ENCODE assay signal across 36 mouse cellular contexts in genomic region chr15:103542526-103542925, GRCm38 (mm10). TPM values are rescaled to one million over a fixed set of nuclear protein-coding genes. Genes with fewer than 3 reads are reported as not detected.
A peak's percentile ranks its signal among the peaks of the same experiment; 100 is the strongest.
DNase-seq lines count a peak whose midpoint lies in the region; ATAC-seq lines count a peak whose summit lies in the region.
"Had no signal": no experiment of that assay in that cellular context is flagged by ENCODE, and none has a peak within 500 bp of the region (broad histone marks: within the 10 kb centered on the region; RNA-seq: fewer than 3 reads in every experiment).

No protein-coding gene starts in this region.

- no peak overlapping the region for H3K9ac ChIP-seq in kidney, embryonic 16.5 days (replicated peaks; ENCODE audit: low read length)
- H3K9ac ChIP-seq: embryonic facial prominence, embryonic 13.5 days; heart, embryonic 13.5 days; hindbrain, embryonic 15.5 days; liver, embryonic 14.5 days; midbrain, embryonic 15.5 days had no signal

- no peak for ATAC-seq in kidney, embryonic 16.5 days (ENCODE audit: low FRiP score, low TSS enrichment)
- ATAC-seq in monocyte, adult 5-6 weeks (replicated peaks; ENCODE audit: insufficient number of reproducible peaks, low FRiP score, low TSS enrichment, poor library complexity, severe bottlenecking), result no peak
- ATAC-seq: forebrain, embryonic 16.5 days; inflammation-experienced regulatory T-cells, adult 6 months; midbrain, embryonic 15.5 days had no signal

- DNase-seq in kidney, adult 11 months, result peak; percentile 87
- peak; percentile 15 for DNase-seq in testis, postnatal 10 days (ENCODE audit: low spot score)
- DNase-seq in testis, postnatal 14 days (ENCODE audit: low spot score), result no peak
- DNase-seq in kidney, postnatal 10 days, result peak; percentile 44
- DNase-seq in spleen, postnatal 10 days (ENCODE audit: low spot score in 2 of 2), result no peak
- DNase-seq: adrenal gland, postnatal 25 days; cerebellum, adult 11-12 months; cerebellum, adult 9-11 months; embryo, embryonic 11 days; gastrocnemius, adult 2 months; gastrocnemius, postnatal 36 days; heart, postnatal 10 days; liver; lung, adult 2 months; lung, postnatal 10 days; spleen, adult 18-20 months had no signal

- no peak overlapping the region for H3K27ac ChIP-seq in kidney, embryonic 16.5 days (ENCODE audit: low read length)
- H3K27ac ChIP-seq: embryonic facial prominence, embryonic 13.5 days; forebrain, embryonic 10.5 days; gastrocnemius, adult 2 months; heart, adult 2 months; heart, embryonic 13.5 days; hindbrain, embryonic 15.5 days; liver, embryonic 14.5 days; macrophage; midbrain, embryonic 15.5 days had no signal

- no peak overlapping the region for H3K4me2 ChIP-seq in kidney, embryonic 16.5 days (replicated peaks; ENCODE audit: low read depth, low read length)
- H3K4me2 ChIP-seq: embryonic facial prominence, embryonic 13.5 days; heart, embryonic 13.5 days; hindbrain, embryonic 15.5 days; midbrain, embryonic 15.5 days had no signal

- peaks cover 12% of the 10 kb centered on the region for H3K27me3 ChIP-seq in kidney, embryonic 16.5 days (ENCODE audit: insufficient read depth, low read length)
- H3K27me3 ChIP-seq: hindbrain, embryonic 15.5 days had no signal

- H3K4me3 ChIP-seq in kidney, embryonic 16.5 days (ENCODE audit: low read length), result no peak overlapping the region
- H3K4me3 ChIP-seq: embryonic facial prominence, embryonic 13.5 days; forebrain, embryonic 10.5 days; gastrocnemius, adult 2 months; heart, adult 2 months; heart, embryonic 13.5 days; hindbrain, embryonic 15.5 days; midbrain, embryonic 15.5 days had no signal

- peaks cover 19% of the 10 kb centered on the region for H3K4me1 ChIP-seq in kidney, embryonic 16.5 days (ENCODE audit: insufficient read depth, low read length)

- H3K9me3 ChIP-seq in kidney, embryonic 16.5 days (ENCODE audit: low read length), result no peaks in the 10 kb centered on the region
- H3K9me3 ChIP-seq: embryonic facial prominence, embryonic 13.5 days; forebrain, embryonic 10.5 days; heart, embryonic 13.5 days; hindbrain, embryonic 15.5 days; midbrain, embryonic 15.5 days had no signal

- H3K36me3 ChIP-seq in kidney, embryonic 16.5 days (ENCODE audit: insufficient read depth, low read length), result no peaks in the 10 kb centered on the region
- H3K36me3 ChIP-seq: embryonic facial prominence, embryonic 13.5 days; forebrain, embryonic 10.5 days; heart, embryonic 13.5 days; hindbrain, embryonic 15.5 days; midbrain, embryonic 15.5 days had no signal

RNA-seq across cellular contexts. Expression of gene Ppp1r1a, which starts 4.7 kb away (rescaled TPM):
- 22.8 and 23.5 TPM in 2 replicates for polyA plus RNA-seq in kidney, embryonic 16.5 days (2015; fragmentation: Nextera tagmentation; extraction: Ambion mirVana)
- not detected in 3 replicates for total RNA-seq in monocyte, adult 5-6 weeks (2017)
- total RNA-seq: hematopoietic stem cell, adult 5-6 weeks; megakaryocyte-erythroid progenitor cell, adult 5-6 weeks; MEL; neutrophil, adult 5-6 weeks had no signal

RNA-seq across cellular contexts. Expression of gene Glycam1, which starts 22.4 kb away (rescaled TPM):
- not detected in 2 replicates for polyA plus RNA-seq in kidney, embryonic 16.5 days (2015; fragmentation: Nextera tagmentation; extraction: Ambion mirVana)
- total RNA-seq in monocyte, adult 5-6 weeks (2017), result not detected in 3 replicates
- total RNA-seq: adrenal gland, adult 18-20 months; adrenal gland, postnatal 25 days; gastrocnemius, adult 2 months; gastrocnemius, postnatal 36 days; heart, adult 2 months; heart, postnatal 10 days; hematopoietic stem cell, adult 5-6 weeks; left cerebral cortex, adult 18-20 months; megakaryocyte-erythroid progenitor cell, adult 5-6 weeks; MEL; neutrophil, adult 5-6 weeks had no signal
- polyA plus RNA-seq: embryonic facial prominence, embryonic 13.5 days; forebrain, embryonic 10.5 days; forebrain, embryonic 16.5 days; heart, adult 2 months; heart, embryonic 13.5 days; hindbrain, embryonic 15.5 days; inflammation-experienced regulatory T-cells, adult 6 months; limb, embryonic 11.5 days; liver, embryonic 14.5 days; lung, adult 2 months; macrophage; midbrain, embryonic 15.5 days; neural tube, embryonic 11.5 days had no signal

RNA-seq across cellular contexts. Expression of gene Pde1b, which starts 39.7 kb away (rescaled TPM):
- polyA plus RNA-seq in kidney, embryonic 16.5 days (2015; fragmentation: Nextera tagmentation; extraction: Ambion mirVana), result 4.7 and 4.8 TPM in 2 replicates
- 28.6 to 54.5 TPM (median 38.7 TPM) in 3 replicates for total RNA-seq in monocyte, adult 5-6 weeks (2017)

Comparison
In these comparisons a context has a peak if more than half of its experiments do, and no peak if none do; other contexts are left out.
1. DNase-seq: peak in kidney, adult 11 months (single experiment), testis, postnatal 10 days (single experiment) and kidney, postnatal 10 days (single experiment); none in testis, postnatal 14 days (single experiment) and spleen, postnatal 10 days (0 of 2).